Mouse (Mus musculus) stomach, embryonic 15.5 days (tissue): ENCODE measurements around the gene Clybl. TPM values are rescaled to one million over a fixed set of nuclear protein-coding genes. Genes with fewer than 3 reads are reported as not detected.

ENCODE experiments used
- ATAC-seq: fragments of 200-750 bp; cut with Nextera tagmentation; 2 replicates; pipeline ENCODE4 v1.8.0; 2017; ENCODE audit warnings: low read depth, moderate number of reproducible peaks, moderate TSS enrichment; ENCODE audit not compliant: insufficient read depth, low FRiP score
- H3K27ac ChIP-seq: fragments of 300-500 bp; sonication (generic); 2 replicates; pipeline ENCODE4 v1.5.1; 2015; ENCODE audit warnings: mild to moderate bottlenecking, inconsistent platforms
- H3K27me3 ChIP-seq: fragments of 300-500 bp; sonication (generic); replicated peaks from 2 replicates; pipeline ENCODE4 v1.6.1; 2015; ENCODE audit warnings: inconsistent platforms
- H3K36me3 ChIP-seq: fragments of 300-500 bp; sonication (generic); 2 replicates; pipeline ENCODE4 v1.6.1; 2015; ENCODE audit warnings: inconsistent platforms
- H3K4me1 ChIP-seq: fragments of 300-500 bp; sonication (generic); 2 replicates; pipeline ENCODE4 v1.6.1; 2015; ENCODE audit warnings: inconsistent platforms
- H3K4me2 ChIP-seq: fragments of 300-500 bp; sonication (generic); 2 replicates; pipeline ENCODE4 v1.6.1; 2015; ENCODE audit warnings: mild to moderate bottlenecking, inconsistent platforms
- H3K4me3 ChIP-seq: fragments of 300-500 bp; sonication (generic); replicated peaks from 2 replicates; pipeline ENCODE4 v1.5.1; 2015; ENCODE audit warnings: inconsistent platforms
- H3K9ac ChIP-seq: fragments of 300-500 bp; sonication (generic); 2 replicates; pipeline ENCODE4 v1.6.1; 2015; ENCODE audit warnings: inconsistent platforms
- H3K9me3 ChIP-seq: fragments of 300-500 bp; sonication (generic); 2 replicates; pipeline ENCODE4 v1.6.1; 2016; ENCODE audit warnings: inconsistent platforms
- WGBS: fragments of 180-500 bp; shearing (Covaris S2); methylation state at CpG from one replicate; pipeline ENCODE4 v1.1.7; 2015; 5-methylcytosine and 5-hydroxymethylcytosine counted together
- polyA plus RNA-seq: library from polyadenylated mRNA; unstranded; fragments of >200 nt; fragmentation: Nextera tagmentation; extraction: Ambion mirVana; gene quantifications from 2 replicates; pipeline ENCODE4 v1.2.1, GENCODE M21; 2015

Clybl gene
- polyA plus RNA-seq, 1 experiment from 2014 or later: 25.4 TPM

DNA sequence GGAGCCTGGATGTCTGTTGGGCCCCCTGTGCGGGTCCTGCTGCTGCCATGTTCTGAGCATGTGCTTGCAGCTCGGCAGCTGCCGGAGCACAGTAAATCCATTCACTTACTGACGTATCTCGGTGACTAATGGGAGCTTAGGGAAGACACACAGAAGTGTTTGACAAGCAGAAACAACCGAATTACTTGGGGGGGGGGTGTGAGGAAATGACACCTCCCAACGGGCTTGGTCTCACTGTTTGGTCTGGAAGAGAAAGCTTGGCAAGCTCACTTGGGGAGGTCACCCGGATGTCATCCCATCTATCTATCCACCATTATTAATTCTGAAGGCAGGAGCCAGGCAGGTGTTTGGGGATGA lies 245.7 kb downstream of the Clybl start:
- Histone ChIP-seq H3K4me1 (no peaks in the 10 kb centered on the region), H3K27me3 (no peaks in the 10 kb centered on the region), H3K4me3 (no peak overlapping the region), H3K9ac (no peak overlapping the region), H3K36me3 (no peaks in the 10 kb centered on the region), H3K4me2 (no peak overlapping the region), H3K27ac (no peak overlapping the region), H3K9me3 (no peaks in the 10 kb centered on the region)
- no peak for ATAC-seq
- WGBS: 27% methylated on average over 8 of the region's 8 CpGs

DNA sequence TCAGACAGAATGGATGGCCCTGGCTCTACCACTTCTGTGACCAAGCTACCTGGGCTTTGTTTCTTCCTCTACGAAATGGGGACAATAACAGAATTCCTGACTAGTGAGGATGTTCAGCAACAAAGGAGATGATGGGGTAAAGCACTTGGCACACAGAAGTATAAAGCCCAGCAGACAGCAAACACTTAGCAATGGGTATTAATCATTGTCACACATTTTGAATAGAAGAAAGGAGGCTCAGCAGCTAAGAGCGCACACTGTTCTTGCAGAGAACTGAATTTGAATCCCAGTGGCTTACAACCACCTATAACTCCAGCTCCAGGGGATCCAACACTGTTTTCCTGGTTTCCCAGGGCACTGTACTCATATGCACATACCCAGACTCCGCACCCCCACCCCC lies 246.2 kb downstream of the Clybl start:
- Histone ChIP-seq H3K27ac (no peak overlapping the region), H3K9ac (no peak overlapping the region), H3K4me2 (no peak overlapping the region), H3K27me3 (no peaks in the 10 kb centered on the region), H3K9me3 (no peaks in the 10 kb centered on the region), H3K4me3 (no peak overlapping the region), H3K36me3 (no peaks in the 10 kb centered on the region), H3K4me1 (no peaks in the 10 kb centered on the region)
- 67% methylated on average over 3 of the region's 3 CpGs for WGBS
- ATAC-seq: no peak

DNA sequence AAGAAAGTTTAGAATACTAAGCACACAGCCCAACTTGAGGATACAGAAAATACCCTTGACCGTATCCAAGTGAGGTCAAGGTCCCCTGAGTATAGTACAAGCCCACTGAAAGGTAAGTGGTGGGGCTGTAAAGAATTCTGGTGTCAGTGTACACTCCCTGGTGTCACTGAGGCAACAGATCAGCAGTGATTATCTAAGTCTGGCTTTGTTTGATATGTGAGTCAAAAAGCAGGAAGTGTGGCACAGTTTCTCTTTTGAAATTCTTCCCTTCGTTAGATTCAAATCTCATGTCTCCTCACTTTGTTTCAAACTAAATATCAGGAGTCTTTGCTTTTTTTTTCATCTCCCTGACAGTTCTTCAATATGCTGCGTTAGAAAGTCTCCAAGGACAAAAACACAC lies 251.1 kb downstream of the Clybl start:
- H3K4me3 ChIP-seq: no peak overlapping the region
- no peak overlapping the region for H3K9ac ChIP-seq
- no peaks in the 10 kb centered on the region for H3K4me1 ChIP-seq
- H3K4me2 ChIP-seq: no peak overlapping the region
- H3K27ac ChIP-seq: no peak overlapping the region
- no peak for ATAC-seq
- H3K9me3 ChIP-seq: no peaks in the 10 kb centered on the region
- no peaks in the 10 kb centered on the region for H3K36me3 ChIP-seq
- WGBS: 46% methylated on average over 3 of the region's 3 CpGs
- no peaks in the 10 kb centered on the region for H3K27me3 ChIP-seq

- WGBS: 90% methylated on average over 10 of the region's 10 CpGs
- H3K36me3 ChIP-seq: no peaks in the 10 kb centered on the region
- H3K4me1 ChIP-seq: no peaks in the 10 kb centered on the region
- H3K4me3 ChIP-seq: no peak overlapping the region
- H3K4me2 ChIP-seq: no peak overlapping the region
- no peak overlapping the region for H3K27ac ChIP-seq
- H3K27me3 ChIP-seq: no peaks in the 10 kb centered on the region
- no peak for ATAC-seq
- H3K9ac ChIP-seq: no peak overlapping the region
- no peaks in the 10 kb centered on the region for H3K9me3 ChIP-seq
These were observed 252.5 kb downstream of the Clybl start for GRCm38 (mm10) chr14:122434039-122434438.

DNA sequence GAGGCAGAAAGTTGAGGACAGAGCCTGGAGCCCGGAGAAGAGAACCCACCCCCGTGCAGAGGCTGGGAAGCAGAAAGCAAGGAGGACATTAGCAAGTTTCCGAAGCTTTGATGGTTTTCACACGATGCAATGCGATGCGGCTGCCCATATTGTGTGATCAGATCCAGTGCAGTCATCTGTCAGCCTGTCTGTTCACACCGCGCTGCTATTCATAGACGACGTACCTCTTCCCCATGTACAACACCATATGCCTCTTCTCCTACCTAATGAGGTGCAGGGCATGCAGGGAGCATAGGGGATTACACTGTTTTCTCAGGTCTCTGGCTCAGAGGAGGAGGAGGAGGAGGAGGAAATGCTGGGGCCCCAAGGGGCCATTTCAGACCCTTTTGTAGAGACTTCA lies 255.3 kb downstream of the Clybl start:
- H3K36me3 ChIP-seq: no peaks in the 10 kb centered on the region
- H3K9ac ChIP-seq: no peak overlapping the region
- H3K27ac ChIP-seq: no peak overlapping the region
- H3K4me3 ChIP-seq: no peak overlapping the region
- ATAC-seq: no peak
- WGBS: 70% methylated on average over 10 of the region's 10 CpGs
- H3K4me2 ChIP-seq: no peak overlapping the region
- no peaks in the 10 kb centered on the region for H3K27me3 ChIP-seq
- no peaks in the 10 kb centered on the region for H3K9me3 ChIP-seq
- H3K4me1 ChIP-seq: no peaks in the 10 kb centered on the region

GRCm38 (mm10) chr14:122449601-122450495 lies 268.3 kb downstream of the Clybl start:
- H3K27me3 ChIP-seq: peaks cover 64% of the 10 kb centered on the region
- H3K4me3 ChIP-seq: peak overlapping the region; percentile 31

DNA sequence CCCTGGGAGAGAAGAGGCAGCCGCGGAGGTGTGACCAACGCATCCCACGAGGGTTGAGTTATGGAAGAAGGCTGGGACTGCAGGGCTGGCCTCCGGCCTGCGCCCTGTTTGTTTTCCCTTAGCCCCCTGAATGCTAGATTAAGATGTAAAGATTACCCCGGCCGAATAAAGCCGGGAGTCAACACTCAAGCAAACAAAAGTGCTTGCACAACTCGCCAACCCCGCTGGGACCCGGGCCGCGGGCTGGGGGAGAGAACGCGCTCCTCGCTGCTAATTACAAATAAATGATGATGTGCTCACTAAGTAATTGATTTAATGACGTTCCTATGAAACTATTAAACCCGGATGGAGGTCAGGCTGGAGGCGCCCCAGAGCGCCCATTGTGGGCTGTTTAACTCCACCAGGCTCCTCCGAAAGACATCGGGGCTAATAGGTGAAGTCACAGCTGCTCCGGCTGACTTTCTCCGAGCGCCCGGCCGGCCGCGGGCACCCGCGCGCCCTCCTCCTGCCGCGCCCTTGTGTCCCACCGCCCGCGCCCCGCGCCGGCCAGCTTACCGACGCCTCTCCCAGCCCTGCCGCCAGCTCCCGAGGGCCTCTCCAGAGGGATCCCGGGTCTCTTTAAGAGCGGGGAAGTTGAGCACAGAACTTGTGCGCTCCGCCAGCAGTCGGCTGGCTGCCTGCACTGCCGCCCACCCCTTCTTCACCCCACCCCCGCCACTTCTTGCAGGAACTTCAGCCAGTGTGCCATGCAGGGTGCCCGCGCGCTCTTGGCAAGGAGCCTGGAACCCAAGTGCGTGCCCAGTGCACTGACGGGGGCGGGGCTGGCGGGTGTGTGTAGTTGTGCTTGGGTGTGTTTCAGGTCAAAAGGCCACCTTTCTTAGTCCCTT lies 269.2 kb downstream of the Clybl start, which contains the start of gene Gm5089:
TSS of gene Gm5089 (minus strand) at position 620 of the 887 bp plus-strand sequence.
- H3K9ac ChIP-seq: no peak within 1 kb of the TSS
- WGBS: under 1% methylated on average over 58 of the region's 59 CpGs
- H3K9me3 ChIP-seq: no peaks in the 10 kb centered on the region
- H3K4me2 ChIP-seq: peak within 1 kb of the TSS; percentile 62
- peak within 1 kb of the TSS; percentile 31 for H3K4me3 ChIP-seq
- H3K27ac ChIP-seq: no peak within 1 kb of the TSS
- no peaks in the 10 kb centered on the region for H3K36me3 ChIP-seq
- H3K4me1 ChIP-seq: peaks cover 15% of the 10 kb centered on the region
- H3K27me3 ChIP-seq: peaks cover 72% of the 10 kb centered on the region
- peak; percentile 22; the same call in 1 of the 2 replicates for ATAC-seq

More at GRCm38 (mm10) chr14:122449601-122450495, 268.3 kb downstream of the Clybl start:
- Histone ChIP-seq H3K27ac (no peak overlapping the region), H3K9me3 (no peaks in the 10 kb centered on the region), H3K4me2 (peak overlapping the region; percentile 62), H3K9ac (no peak overlapping the region), H3K4me1 (peaks cover 15% of the 10 kb centered on the region), H3K36me3 (no peaks in the 10 kb centered on the region)
- ATAC-seq: no peak
- 6% methylated on average over 29 of the region's 29 CpGs for WGBS

GRCm38 (mm10) chr14:122451551-122452145 lies 270.1 kb downstream of the Clybl start:
- Histone ChIP-seq H3K4me1 (peaks cover 15% of the 10 kb centered on the region), H3K27ac (no peak overlapping the region), H3K4me2 (peak overlapping the region; percentile 62; the same call in 1 of the 2 replicates), H3K27me3 (peaks cover 79% of the 10 kb centered on the region), H3K9ac (no peak overlapping the region), H3K4me3 (no peak overlapping the region), H3K36me3 (no peaks in the 10 kb centered on the region), H3K9me3 (no peaks in the 10 kb centered on the region)
- WGBS: 59% methylated on average over 5 of the region's 5 CpGs
- ATAC-seq: no peak

Other genes starting within 250 kb of the Clybl start
- 4.1 and 4.3 TPM in 2 replicates for gene Gpr183, start 216.5 kb upstream of the Clybl start, polyA plus RNA-seq
- not detected in 2 replicates for gene Timm8a2, start 147.0 kb upstream of the Clybl start, polyA plus RNA-seq
- gene Tm9sf2, start 74.7 kb upstream of the Clybl start, polyA plus RNA-seq: 186 and 206 TPM in 2 replicates